Mouse (Mus musculus) kidney, adult 8-10 months (tissue): Measurements from ENCODE around the gene Nprl2.
"Not testable (repeated sequence)": the region's sequence is repeated elsewhere in the genome, so short reads cannot be mapped to it uniquely, and the experiment has no call there.

Experiments used
- DNase-seq, 2 experiments: peaks; one replicate each; pipeline ENCODE4 v3.0.0; 2022

Gene Nprl2

GRCm38 (mm10) chr9:107555031-107555457, 13.0 kb downstream of the Nprl2 start:
- peak; percentile 59 to 66 for DNase-seq

GRCm38 (mm10) chr9:107555701-107556100, 13.7 kb downstream of the Nprl2 start:
- DNase-seq = no peak

- no peak for DNase-seq
Observed at GRCm38 (mm10) chr9:107556346-107556745, 14.3 kb downstream of the Nprl2 start.

- DNase-seq = peak; percentile 97
Observed at GRCm38 (mm10) chr9:107563029-107563581, 21.1 kb downstream of the Nprl2 start, which contains the start of gene Tusc2. Gene Tusc2, plus strand, starts transcription at chr9:107563255.

GRCm38 (mm10) chr9:107565556-107565955, 23.5 kb downstream of the Nprl2 start:
- DNase-seq = not testable (repeated sequence)

- peak; percentile 90 to 95 for DNase-seq
Observed at GRCm38 (mm10) chr9:107566041-107566709, 24.1 kb downstream of the Nprl2 start.

- peak; percentile 67 to 82 for DNase-seq
Observed at GRCm38 (mm10) chr9:107566855-107567254, 24.8 kb downstream of the Nprl2 start.

- DNase-seq = peak; percentile 89 to 91
Observed at GRCm38 (mm10) chr9:107567702-107568319, 25.8 kb downstream of the Nprl2 start, which contains the start of gene Hyal2. Gene Hyal2, plus strand, starts transcription at chr9:107567945.

GRCm38 (mm10) chr9:107568331-107569261, 26.6 kb downstream of the Nprl2 start:
- peak; percentile 91 to 92 for DNase-seq

GRCm38 (mm10) chr9:107569270-107569669, 27.2 kb downstream of the Nprl2 start:
- no peak for DNase-seq

GRCm38 (mm10) chr9:107570016-107570415, 28.0 kb downstream of the Nprl2 start:
- DNase-seq = no peak

GRCm38 (mm10) chr9:107570845-107571244, 28.8 kb downstream of the Nprl2 start:
- DNase-seq = no peak

GRCm38 (mm10) chr9:107571534-107572326, 29.7 kb downstream of the Nprl2 start:
- peak in 1 of 2 experiments; percentile 64 for DNase-seq

- DNase-seq = no peak
Observed at GRCm38 (mm10) chr9:107572327-107572662, 30.3 kb downstream of the Nprl2 start.

- DNase-seq = not testable (repeated sequence)
Observed at GRCm38 (mm10) chr9:107573774-107574173, 31.7 kb downstream of the Nprl2 start.

- DNase-seq = no peak
Observed at GRCm38 (mm10) chr9:107575579-107576356, 33.7 kb downstream of the Nprl2 start.

GRCm38 (mm10) chr9:107576357-107577107, 34.5 kb downstream of the Nprl2 start, which contains the start of gene Hyal1:
Gene Hyal1, plus strand, starts transcription at chr9:107576927.
- peak; percentile 80 to 86 for DNase-seq

- no peak for DNase-seq
Observed at GRCm38 (mm10) chr9:107577871-107578270, 35.8 kb downstream of the Nprl2 start.

- DNase-seq = no peak
Observed at GRCm38 (mm10) chr9:107578587-107578986, 36.6 kb downstream of the Nprl2 start, which contains the start of gene Naa80. Gene Naa80, plus strand, starts transcription at chr9:107578887.
